Mouse (Mus musculus) lung, adult 2 months (tissue): ENCODE results near the gene Hps5. TPM values are rescaled to one million over a fixed set of nuclear protein-coding genes. Genes with fewer than 3 reads are reported as not detected.
A peak's percentile ranks its signal among the peaks of the same experiment; 100 is the strongest.
"Not testable (repeated sequence)": the region's sequence is repeated elsewhere in the genome, so short reads cannot be mapped to it uniquely, and the experiment has no call there.

Experiments
- DNase-seq: peaks from one replicate; pipeline ENCODE4 v3.0.0; 2022
- H3K4me1 ChIP-seq: fragments of 200-500 bp; 2 replicates; pipeline ENCODE4 v1.6.1; 2011; ENCODE audit warnings: low read length; ENCODE audit not compliant: control insufficient read depth, insufficient read depth
- H3K4me3 ChIP-seq: fragments of 200-500 bp; replicated peaks from 2 replicates; pipeline ENCODE3; 2011; ENCODE audit warnings: low read depth, mild to moderate bottlenecking, control low read depth, low read length; ENCODE audit errors: extremely low read depth
- CTCF ChIP-seq: fragments of 200-500 bp; IDR thresholded peaks from 2 replicates; pipeline ENCODE4 v1.5.1; 2011; ENCODE audit warnings: mild to moderate bottlenecking, low read length, control low read depth; ENCODE audit not compliant: insufficient read depth
- POLR2A ChIP-seq: fragments of 200-500 bp; IDR thresholded peaks from 2 replicates; pipeline ENCODE4 v1.6.1; 2011; ENCODE audit warnings: low read depth, mild to moderate bottlenecking, control low read depth, low read length, borderline replicate concordance; ENCODE audit errors: extremely low read depth
- WGBS: fragments of 180-500 bp; shearing (Covaris S2); methylation state at CpG from one replicate; pipeline ENCODE4 v1.1.7; 2018; 5-methylcytosine and 5-hydroxymethylcytosine counted together
- polyA plus RNA-seq: library from polyadenylated mRNA; depleted of rRNA; stranded (reverse); fragments of >200 nt; gene quantifications from 2 replicates; pipeline ENCODE4 v1.2.3, GENCODE M21; 2012

Hps5 gene
- polyA plus RNA-seq, 1 experiment: 15.4 TPM

DNA sequence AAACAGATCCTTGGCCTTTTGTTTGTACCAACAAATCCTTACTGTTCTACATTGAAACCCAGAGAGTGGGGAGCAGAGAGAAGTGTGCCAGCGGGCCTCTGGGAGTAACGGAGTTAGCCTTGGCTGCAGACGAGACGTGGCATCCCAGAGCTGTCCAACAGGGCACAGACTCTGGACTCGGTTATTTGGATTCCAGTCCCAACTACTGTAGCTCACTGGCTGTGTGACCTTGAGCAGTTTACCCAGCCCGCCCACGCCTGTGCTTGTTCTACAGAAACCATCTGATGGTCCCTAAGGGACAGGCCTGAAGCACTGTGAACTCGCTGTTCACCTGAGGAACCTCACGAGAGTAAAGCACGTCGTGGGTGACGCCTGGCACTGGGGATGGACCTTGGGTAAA is 34.0 kb upstream of the Hps5 start:
- no peak for DNase-seq
- WGBS: 88% methylated on average over 12 of the region's 12 CpGs
- no peak for TF ChIP-seq POLR2A
- TF ChIP-seq CTCF: no peak
- Histone ChIP-seq H3K4me3 (no peak overlapping the region), H3K4me1 (peaks cover 12% of the 10 kb centered on the region)

DNA sequence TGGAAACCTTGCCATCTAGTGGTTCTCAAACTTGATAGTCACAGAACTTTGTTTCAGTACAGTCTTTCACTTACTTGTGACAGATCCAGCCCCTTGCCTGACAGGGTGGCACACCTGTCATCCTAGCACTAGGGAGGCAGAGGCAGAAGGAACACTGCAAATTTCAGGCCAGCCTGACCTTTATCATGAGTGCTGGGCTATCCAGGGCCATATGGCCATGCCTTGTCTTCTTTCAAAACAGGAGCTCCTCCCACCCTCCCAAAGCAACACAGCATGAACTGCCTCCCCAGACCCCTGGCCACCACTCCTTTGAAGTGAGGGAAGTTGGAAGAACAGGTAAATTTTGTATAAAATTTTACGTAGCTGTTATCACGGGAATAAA is 31.9 kb upstream of the Hps5 start:
- WGBS: 83% methylated on average over 2 of the region's 2 CpGs
- DNase-seq: no peak
- H3K4me3 ChIP-seq: no peak overlapping the region
- peaks cover 12% of the 10 kb centered on the region for H3K4me1 ChIP-seq
- TF ChIP-seq POLR2A (no peak), CTCF (no peak)

DNA sequence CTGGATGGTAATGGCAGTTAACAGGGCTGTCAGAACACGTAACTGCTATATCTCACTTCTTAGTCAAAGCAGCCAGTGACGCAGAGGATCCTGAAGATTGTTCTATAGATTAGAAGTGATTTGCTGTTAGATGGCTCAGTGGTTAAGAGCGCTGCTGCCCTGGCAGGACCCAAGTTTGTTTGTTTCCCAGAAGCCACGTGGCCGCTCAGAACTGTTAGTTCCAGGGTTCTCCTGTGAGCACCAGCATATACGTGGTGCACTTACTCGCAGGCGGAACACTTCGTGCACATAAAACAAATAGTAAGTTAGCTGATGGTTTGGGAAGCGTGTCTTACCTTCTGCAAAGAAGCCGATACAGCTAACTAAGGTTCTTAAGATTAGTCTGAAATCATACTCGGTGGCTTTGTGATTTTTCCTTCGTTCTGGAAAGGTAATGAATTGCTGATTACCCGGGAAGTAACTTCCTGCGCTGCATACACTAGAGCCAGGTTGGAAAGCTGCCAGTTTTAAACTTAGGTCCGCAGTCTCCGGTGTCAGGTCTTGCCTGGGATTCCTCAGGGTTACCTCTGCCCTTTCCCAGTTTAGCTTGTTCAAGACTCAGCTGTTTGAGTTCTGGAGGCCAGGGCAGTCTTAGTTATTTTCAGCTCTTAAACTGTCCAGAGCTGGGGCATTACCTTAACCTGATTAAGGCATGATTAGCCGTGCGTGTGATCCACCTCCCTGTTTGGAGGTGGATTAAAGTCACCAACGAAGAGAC is 31.4 kb upstream of the Hps5 start:
- no peak for TF ChIP-seq CTCF
- TF ChIP-seq POLR2A: no peak
- H3K4me3 ChIP-seq: no peak overlapping the region
- DNase-seq: no peak
- H3K4me1 ChIP-seq: peaks cover 9% of the 10 kb centered on the region
- WGBS: 37% methylated on average over 20 of the region's 20 CpGs

DNA sequence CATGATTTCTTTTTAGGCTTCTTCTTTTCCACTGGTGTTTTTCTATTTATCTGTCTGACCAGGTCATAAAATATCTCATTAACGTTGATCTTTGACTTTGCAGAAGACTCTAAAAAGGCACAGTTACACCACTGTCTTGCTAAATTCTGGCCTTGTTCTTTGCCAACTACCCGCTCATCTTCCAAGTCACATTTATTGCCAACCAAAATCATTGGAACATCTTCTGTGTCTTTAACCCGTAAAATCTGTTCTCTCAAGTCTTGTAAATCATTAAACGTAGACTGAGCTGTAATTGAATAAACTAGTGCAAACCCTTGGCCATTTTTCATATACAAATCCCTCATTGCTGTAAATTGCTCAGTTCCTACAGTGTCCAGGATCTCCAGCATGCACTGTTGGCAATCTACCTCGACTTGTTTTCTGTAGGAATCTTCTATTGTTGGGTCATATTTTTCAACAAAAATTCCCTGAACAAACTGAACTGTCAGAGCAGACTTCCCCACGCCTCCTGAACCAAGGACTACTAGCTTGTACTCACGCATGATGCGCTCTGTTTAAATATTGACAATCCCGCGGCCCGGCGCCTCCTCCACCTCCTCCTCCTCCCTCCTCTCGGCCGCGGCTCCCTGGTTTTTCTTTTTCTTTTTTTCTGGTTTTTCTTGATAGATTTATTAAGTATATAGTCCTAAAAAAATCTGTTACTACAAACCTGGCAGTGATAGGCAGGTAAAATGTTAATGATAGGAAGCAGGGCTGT is 25.2 kb upstream of the Hps5 start:
- WGBS: 79% methylated on average over 15 of the region's 15 CpGs
- not testable (repeated sequence) for H3K4me3 ChIP-seq, DNase-seq, H3K4me1 ChIP-seq

DNA sequence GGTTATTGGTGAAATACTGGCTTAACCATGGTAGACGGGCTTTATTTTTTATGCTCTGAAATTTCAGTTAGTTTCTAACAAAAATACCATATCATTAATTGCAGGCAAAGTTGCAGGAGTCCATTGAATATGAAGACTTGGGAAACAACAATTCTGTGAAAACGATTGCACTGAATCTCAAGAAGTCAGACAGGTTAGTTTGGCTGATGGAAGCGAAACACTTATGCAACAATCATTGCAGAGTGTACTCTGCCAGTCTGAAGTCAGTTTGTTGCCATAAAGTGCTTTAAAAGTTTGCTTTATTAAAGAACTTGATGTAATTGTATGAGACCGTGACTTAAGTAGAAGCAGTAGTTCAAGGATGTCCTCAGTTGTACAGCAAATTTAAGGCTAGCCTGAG is 18.1 kb upstream of the Hps5 start:
- no peak for DNase-seq
- TF ChIP-seq POLR2A: no peak
- TF ChIP-seq CTCF: no peak
- 80% methylated on average over 4 of the region's 4 CpGs for WGBS

DNA sequence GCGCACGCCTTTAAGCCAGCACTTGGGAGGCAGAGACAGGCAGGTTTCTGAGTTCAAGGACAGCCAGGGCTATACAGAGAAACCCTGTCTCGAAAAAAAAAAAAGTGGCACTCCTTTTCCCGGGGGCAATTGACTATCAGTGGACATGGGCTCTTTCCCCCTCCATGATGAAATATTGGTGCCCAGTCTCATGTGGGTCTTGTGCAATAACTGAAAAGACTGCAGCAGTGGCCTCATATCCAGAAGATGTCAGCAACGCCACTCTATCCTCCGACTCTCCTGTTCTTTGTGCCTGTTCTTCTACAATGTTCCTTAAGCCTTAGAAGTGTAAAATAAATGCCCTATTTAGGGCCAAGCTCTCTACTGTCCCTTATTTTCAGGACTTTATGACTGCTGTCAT is 14.5 kb upstream of the Hps5 start:
- TF ChIP-seq CTCF (no peak), POLR2A (no peak)
- WGBS: 91% methylated on average over 6 of the region's 6 CpGs
- Histone ChIP-seq H3K4me1 (no peaks in the 10 kb centered on the region), H3K4me3 (no peak overlapping the region)
- no peak for DNase-seq

More for the DNA sequence above, 18.1 kb upstream of the Hps5 start:
- Histone ChIP-seq H3K4me3 (no peak overlapping the region), H3K4me1 (no peaks in the 10 kb centered on the region)

DNA sequence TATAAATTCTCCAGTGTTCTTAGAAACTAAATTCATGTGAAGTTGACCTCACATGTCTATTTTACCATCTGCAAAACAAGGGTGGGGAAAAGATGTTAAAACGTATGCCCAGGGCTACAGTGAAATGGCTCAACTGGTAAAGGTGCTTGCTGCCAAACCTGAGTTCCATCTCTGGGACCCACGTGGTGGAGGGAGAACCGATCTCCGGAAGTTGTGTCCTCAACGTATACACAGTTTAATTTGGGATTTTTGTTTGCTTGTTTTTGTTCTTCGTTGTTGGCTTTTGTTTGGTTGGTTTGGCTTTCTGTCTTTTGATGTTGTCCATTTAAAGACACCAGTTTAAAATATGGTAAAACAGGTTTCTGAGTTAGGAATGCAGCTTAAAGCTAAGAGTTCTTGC is 915 bp upstream of the Hps5 start:
- Histone ChIP-seq H3K4me3 (peak overlapping the region; percentile 6), H3K4me1 (peaks cover 9% of the 10 kb centered on the region)
- TF ChIP-seq POLR2A (no peak), CTCF (no peak)
- 34% methylated on average over 6 of the region's 6 CpGs for WGBS
- DNase-seq: no peak

DNA sequence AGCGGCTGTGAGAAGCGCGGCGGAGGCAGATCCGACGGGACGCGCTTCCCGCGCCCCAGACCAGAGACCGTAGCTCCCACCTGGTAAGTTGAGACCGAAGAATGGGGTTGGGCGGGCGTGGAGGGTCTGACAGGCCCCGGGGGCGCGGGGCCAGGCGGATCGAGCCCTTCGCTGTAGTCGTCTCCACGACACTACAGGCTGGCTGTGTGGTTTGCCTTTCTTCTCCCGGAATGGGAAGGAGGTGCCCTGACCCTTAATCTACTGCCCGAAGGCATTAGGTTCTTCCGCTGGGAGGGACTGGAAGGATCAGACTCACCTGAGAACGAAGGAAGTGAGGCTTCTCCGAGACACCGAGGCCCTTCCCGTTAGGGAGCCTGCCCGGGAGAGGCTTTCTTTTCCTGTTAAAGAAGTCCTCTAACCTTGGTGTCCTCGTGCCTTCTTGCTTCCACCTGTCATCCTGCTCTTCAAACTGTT is 379 bp upstream of the Hps5 start:
- under 1% methylated on average over 31 of the region's 31 CpGs for WGBS
- H3K4me1 ChIP-seq: peaks cover 9% of the 10 kb centered on the region
- TF ChIP-seq CTCF (no peak), POLR2A (no peak)
- H3K4me3 ChIP-seq: peak overlapping the region; percentile 94
- DNase-seq: no peak

GRCm38 (mm10) chr7:46793871-46794270 is 2.0 kb downstream of the Hps5 start:
- Histone ChIP-seq H3K4me3 (no peak overlapping the region), H3K4me1 (peaks cover 12% of the 10 kb centered on the region)
- no peak for DNase-seq
- TF ChIP-seq POLR2A (no peak), CTCF (no peak)
- 87% methylated on average over 4 of the region's 4 CpGs for WGBS

DNA sequence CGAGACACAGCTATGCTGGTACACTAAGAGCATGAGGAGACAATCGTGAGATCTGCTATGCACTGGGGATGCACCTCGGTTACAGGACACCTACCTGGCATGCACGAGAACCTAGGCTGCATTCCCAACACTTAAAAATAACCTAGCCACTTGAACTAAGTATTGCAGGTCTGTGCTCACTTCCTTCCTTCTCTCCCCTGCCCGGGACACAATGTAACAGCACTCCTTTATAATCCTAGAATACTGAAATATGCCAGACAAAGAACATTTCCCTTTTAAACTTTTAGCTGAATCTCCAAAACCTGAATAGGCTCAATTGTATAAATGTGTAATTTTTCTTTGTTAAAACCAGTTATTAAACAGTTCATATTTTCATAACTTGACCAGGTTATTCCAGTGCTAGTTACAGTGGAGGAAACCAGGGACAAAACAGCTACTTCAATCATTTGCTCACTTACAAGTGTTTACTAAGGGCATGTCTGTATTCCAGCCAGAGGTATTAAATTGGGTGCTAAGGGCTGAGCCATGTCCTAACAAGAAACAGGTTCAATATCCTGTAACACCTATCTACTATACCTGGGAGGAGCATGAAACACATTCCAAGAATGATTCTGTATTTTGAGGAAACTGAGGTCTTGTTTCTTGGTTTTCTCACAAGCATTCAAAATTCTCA is 6.6 kb downstream of the Hps5 start:
- WGBS: 61% methylated on average over 5 of the region's 5 CpGs
- no peak for TF ChIP-seq CTCF
- TF ChIP-seq POLR2A: no peak
- no peak overlapping the region for H3K4me3 ChIP-seq
- DNase-seq: no peak
- peaks cover 2% of the 10 kb centered on the region; the same call in 1 of the 2 replicates for H3K4me1 ChIP-seq

GRCm38 (mm10) chr7:46770706-46771105 is 25.2 kb downstream of the Hps5 start:
- peak; percentile 98 for TF ChIP-seq CTCF
- no peak for TF ChIP-seq POLR2A
- H3K4me3 ChIP-seq: no peak overlapping the region
- WGBS: 54% methylated on average over 4 of the region's 4 CpGs
- DNase-seq: peak; percentile 55
- no peaks in the 10 kb centered on the region for H3K4me1 ChIP-seq
